Mouse (Mus musculus): ENCODE results near the gene Nrxn1. TPM values are rescaled to one million over a fixed set of nuclear protein-coding genes. Genes with fewer than 3 reads are reported as not detected.
"Not testable (repeated sequence)": the region's sequence is repeated elsewhere in the genome, so short reads cannot be mapped to it uniquely, and the experiment has no call there.

Nrxn1 gene
- total RNA-seq, 2 experiments from 2014 or later = 412 to 435 TPM

DNA sequence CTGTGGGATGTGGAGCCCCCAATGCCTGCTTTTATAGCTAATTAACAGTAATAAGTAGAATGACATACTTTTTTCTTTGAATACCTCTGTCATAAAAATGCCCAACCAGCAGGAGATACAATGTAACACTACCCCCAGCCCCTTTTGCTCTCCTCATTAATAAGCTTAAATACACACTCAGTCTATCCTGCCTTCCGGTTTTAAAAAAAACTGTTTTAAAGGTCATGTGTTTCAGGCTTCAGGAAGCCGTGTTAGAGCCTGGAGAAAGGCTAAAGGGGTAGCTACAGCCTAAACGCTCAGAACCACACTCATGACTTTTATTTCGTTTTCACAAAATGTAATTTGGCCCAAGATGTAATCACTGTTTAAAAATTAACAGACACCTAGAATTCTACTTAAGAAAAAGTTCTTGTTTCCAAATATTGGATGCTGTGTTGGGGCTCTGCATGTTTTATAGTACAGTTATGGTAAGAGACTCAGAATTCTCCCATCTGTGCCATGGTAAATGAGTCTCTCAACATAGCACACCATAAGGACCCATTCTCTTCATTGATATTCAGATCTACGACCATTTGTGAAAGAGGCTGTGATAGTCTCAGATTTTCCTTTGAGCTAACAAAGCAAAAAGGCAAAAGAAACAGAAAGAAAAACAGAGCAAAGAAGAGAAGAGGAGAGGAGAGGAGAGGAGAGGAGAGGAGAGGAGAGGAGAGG, 743.3 kb downstream of the Nrxn1 start:
- no peak for DNase-seq (ENCODE audit: low spot score in 2 of 2)

GRCm38 (mm10) chr17:90346735-90347475, 746.0 kb downstream of the Nrxn1 start:
- DNase-seq (ENCODE audit: low spot score in 2 of 2) = no peak

DNA sequence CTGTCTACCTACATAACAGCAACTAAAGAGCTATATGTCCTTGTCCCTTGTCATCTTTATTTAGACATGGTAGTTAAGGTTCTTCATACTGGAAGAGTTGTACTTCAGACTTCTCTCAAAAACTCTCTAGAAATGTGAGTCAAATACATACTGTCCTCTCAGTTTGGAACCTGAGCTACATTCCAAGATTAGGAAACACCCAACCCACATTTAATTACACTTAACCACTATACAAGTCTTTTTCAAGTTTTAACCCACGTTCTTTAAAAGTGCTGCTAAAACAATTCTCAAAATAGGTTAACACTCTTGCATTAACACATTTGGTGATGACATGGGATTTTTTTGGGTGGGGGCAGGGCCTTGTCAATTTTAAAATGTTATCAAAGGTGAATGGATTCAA, 759.4 kb downstream of the Nrxn1 start:
- DNase-seq (ENCODE audit: low spot score in 2 of 2) = no peak

GRCm38 (mm10) chr17:90323674-90324073, 769.2 kb downstream of the Nrxn1 start:
- no peak for DNase-seq (ENCODE audit: low spot score in 2 of 2)

- no peak for DNase-seq (ENCODE audit: low spot score in 2 of 2)
Observed at GRCm38 (mm10) chr17:90272225-90272624, 820.6 kb downstream of the Nrxn1 start.

DNA sequence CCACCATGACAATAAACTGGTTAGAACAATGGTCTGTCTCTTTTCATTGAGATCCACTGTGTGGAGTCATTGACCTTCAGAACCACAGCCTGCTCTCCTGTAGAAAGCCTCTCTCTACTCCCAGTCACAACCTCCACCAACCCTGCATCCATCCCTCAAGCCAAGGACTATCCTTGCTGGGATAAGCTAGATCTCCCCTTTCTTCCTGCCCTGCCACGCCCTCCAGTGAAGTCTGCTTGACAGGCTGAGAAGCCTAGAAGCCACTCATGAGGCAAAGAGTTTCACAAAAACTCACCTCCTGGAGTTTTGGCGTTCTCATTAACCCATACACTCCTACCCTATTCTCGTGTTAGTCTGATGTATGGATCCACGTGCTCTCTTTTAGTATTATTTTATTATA, 821.7 kb downstream of the Nrxn1 start:
- DNase-seq (ENCODE audit: low spot score in 2 of 2) = no peak

DNA sequence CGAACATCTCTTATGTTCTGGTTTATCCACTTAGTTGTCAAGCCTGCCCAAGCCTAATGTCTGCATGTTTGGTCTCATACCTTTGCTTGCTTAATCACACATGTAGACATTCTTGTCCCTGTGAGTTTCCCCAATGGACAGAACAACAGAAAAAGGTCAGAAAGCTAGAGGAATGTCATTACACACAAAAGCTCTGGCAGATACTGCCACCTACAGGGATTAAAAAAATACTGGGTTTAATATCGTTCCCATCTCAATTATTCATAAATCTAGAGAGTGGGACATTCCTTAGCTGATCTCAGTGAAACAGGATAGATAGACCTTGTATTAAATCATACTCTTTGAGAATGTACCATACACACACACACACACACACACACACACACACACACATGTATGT, 823.7 kb downstream of the Nrxn1 start:
- no peak for DNase-seq (ENCODE audit: low spot score in 2 of 2)

GRCm38 (mm10) chr17:90253451-90254131, 839.3 kb downstream of the Nrxn1 start:
- DNase-seq (ENCODE audit: low spot score in 2 of 2) = no peak

DNA sequence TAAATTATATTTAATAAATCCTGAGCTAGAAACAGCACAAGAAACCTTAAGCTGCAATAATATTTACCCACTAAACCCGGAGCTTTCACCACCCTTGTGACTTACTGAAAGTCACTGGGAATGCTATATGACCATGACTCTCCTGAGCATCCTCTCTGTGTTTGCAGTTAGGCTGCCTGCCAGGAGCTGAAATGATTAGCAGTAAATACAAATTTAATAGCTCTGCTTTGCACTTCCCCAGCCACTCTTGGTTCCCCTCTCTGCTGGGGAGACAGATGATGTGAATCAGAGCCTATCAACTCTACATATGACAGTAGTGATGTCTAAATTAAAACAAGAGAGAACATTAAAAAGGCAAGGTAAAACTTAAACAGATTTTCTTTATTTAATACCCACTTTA, 840.7 kb downstream of the Nrxn1 start:
- DNase-seq (ENCODE audit: low spot score in 2 of 2) = peak in 1 of 2 experiments; percentile 12

DNA sequence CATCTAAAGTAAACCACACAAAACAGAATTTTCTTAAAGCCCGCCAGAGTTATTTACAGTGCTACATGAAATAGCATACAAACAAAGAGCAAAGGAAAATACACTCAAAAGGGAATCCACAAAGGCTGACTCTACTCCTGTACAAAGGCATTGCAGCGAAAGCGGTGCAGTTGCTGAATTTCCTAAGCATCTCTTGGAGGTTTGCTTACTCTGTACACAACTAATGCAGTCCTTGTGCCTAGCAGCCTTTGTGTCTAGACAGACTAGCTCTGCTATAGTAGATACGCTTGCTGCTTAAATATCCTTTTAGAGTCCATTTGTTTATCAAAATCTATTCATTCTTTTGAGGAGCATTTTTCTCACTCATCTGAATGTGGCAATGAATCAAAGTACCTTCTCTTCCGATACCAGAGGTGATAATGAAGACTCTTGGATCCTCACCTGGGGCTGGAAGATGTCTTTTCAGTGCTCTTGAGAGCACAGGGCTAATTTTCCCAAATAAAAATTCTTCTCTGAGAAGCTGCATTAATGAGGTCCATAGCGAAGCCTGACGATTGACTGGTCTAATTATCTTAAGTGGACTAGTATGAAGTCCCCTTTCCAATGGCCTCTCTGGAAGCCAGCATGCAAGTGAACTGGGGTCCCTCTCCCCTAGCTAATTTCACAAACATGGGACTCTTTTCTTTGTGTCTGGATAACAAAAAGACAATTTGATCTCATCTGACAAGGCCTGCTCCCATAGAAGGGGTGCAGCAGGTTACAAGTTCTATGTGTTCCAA, 845.6 kb downstream of the Nrxn1 start:
- DNase-seq (ENCODE audit: low spot score in 2 of 2) = no peak

DNA sequence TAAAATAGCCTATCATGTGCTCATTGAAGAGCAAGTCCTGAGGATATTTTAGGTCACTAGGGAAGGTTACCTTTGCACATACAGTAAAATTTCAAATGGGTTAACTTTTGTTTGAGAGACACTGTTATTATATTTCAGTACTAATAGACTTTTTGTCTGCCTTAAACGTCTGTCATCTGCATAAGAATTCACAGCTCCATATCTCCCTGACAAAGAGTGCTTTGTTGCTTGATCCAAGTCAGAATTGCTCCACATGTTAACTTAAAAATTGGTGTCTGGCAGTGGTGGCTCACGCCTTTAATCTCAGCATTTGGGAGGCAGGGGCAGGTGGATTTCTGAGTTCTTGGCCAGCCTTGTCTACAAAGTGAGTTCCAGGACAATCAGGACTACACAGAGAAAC, 848.5 kb downstream of the Nrxn1 start:
- no peak for DNase-seq (ENCODE audit: low spot score in 2 of 2)

DNA sequence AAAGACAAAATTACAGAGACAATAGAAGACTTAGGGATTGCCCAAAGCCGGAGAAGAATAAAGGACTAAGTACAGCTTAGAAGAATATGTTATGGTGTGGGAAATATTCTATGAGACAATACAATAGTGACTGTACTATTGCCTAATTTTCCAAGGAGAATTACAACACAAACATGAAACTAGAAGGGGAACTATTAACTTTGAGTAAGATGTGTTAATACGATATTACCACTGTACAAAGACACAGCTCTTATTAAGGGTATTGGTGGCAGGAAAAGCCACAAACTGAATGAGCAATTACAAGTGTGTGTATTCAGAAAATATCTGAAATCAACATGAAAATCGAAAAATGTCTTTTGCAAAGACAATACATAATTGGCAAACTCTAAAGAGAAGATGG, 853.9 kb downstream of the Nrxn1 start:
- DNase-seq (ENCODE audit: low spot score in 2 of 2) = no peak

GRCm38 (mm10) chr17:90238517-90238916, 854.4 kb downstream of the Nrxn1 start:
- no peak for DNase-seq (ENCODE audit: low spot score in 2 of 2)

- not testable (repeated sequence) for DNase-seq (ENCODE audit: low spot score in 2 of 2)
Observed at GRCm38 (mm10) chr17:90235674-90236073, 857.2 kb downstream of the Nrxn1 start.

DNA sequence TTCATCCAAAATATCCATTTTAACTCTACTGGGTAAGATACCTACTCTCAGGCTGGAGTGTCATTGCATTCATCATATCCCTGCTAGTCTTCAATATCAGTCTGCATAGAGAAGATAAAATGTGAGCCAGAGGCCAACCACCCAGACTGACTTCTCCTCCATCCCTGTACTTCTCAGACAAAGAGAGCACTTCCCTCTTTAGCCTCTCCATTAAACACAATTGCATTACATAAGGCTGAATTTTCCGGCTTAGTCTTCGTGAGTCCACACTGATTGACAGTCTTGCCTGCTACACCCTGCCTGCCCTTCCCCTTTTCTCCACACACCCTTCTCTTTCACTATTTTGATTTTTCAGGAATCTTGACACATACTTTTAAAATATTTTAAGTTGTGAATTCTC, 858.1 kb downstream of the Nrxn1 start:
- no peak for DNase-seq (ENCODE audit: low spot score in 2 of 2)

DNA sequence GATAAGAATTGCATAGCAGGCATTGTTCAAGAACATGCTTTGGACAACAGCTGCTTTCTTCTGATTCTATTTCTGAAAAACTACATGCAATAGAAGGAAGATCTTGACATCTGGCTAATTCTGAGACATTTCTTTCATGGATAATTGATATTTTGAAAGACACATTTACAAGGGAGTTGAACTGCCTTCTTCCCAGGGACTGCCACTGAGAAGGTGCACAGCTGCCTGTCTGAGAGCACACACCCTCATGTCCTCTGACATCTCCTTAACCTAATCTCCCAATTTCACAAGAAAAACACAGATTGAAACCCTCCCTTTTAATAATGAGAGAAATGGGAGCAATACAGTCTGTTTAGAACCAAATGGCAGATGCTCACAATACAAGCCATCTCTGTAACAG, 884.3 kb downstream of the Nrxn1 start:
- DNase-seq (ENCODE audit: low spot score in 2 of 2) = no peak

- DNase-seq (ENCODE audit: low spot score in 2 of 2) = no peak
Observed at GRCm38 (mm10) chr17:90207617-90208016, 885.3 kb downstream of the Nrxn1 start.

DNA sequence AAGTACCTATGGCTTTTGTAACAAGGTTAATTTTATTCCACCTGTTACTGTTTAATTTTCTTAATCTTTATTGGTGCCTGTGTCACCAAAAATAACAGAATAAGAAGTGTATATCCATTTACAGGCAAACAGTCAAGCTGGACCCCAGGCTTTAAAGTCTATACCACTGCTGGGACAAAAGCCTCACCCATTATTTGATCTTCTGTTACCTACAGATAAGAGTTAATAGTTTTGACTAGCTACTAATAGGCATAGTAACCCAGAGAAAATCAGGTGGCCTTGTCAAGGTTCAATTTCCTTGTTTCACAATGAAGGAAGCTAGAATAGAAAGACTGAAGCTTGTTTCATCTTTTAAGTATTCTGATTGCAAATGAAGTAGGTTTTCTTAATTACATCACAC, 888.9 kb downstream of the Nrxn1 start:
- DNase-seq (ENCODE audit: low spot score in 2 of 2) = no peak

- no peak for DNase-seq (ENCODE audit: low spot score in 2 of 2)
Observed at GRCm38 (mm10) chr17:90202785-90203184, 890.1 kb downstream of the Nrxn1 start.

DNA sequence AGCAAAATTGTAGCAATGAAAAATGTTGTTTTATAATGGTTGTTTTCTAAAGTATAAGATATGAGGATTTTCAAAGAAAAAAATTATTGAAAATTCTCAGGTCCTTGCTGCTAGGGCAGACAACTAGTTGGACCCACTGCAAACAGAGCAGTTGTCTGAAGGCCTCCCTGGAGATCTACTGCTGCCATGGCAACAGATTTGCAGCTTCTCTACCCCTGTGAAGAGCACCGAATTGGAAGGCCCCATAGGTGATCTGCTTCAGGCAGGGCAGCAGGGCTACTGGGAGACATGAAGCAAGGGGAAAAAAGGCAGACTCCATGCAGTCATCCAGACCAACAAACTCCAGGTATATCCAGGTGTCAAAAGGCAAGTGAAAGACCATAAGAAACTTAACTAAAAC, 896.1 kb downstream of the Nrxn1 start:
- no peak for DNase-seq (ENCODE audit: low spot score in 2 of 2)

DNA sequence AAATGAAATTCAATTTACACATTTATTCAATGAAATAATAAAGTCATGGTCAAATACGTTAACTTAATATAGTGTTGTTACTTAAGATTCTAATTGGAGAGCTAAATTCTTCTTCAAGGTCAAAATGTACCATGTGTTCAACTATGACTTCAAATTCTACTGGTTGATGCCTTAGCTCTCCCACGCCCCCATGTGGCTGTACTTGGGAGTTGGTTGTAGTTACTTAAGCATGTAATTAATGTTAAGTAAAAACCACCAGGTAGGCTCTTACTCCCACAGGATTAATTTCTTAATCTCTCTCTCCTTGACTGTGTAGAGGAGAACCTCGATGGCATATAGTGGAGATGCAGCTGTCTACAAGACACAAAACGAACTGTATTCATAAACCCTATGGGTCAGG, 951.3 kb downstream of the Nrxn1 start:
- no peak for DNase-seq (ENCODE audit: low spot score in 2 of 2)

- DNase-seq (ENCODE audit: low spot score in 2 of 2) = no peak
Observed at GRCm38 (mm10) chr17:90130836-90131235, 962.0 kb downstream of the Nrxn1 start.

Data from layer of hippocampus, adult 18-20 months (tissue).